Mouse (Mus musculus) kidney, adult 18-20 months (tissue): ENCODE results near the gene Ubqln4.

ENCODE experiments used
- DNase-seq: peaks from one replicate; pipeline ENCODE4 v3.0.0; 2021

Gene Ubqln4

DNA sequence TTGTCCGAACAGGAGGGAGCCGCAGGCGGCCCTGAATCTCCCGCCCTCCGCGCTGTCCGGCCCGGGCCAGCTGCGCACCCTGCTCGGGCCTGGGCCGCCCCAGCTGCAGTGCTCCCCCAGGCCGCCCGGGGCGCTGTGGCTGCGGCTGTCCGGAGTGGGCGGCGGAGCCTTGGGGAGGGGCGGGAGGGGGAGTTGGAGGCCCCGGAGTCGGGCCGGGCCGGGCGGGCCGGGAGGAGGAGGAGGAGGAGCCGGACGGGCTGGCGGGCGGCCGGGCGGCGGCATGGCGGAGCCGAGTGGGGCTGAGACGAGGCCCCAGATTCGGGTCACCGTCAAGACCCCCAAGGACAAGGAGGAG lies at the start of gene Ubqln4:
Gene Ubqln4 (plus strand): TSS at position 234 of the 355 bp plus-strand sequence.
- peak; percentile 96 for DNase-seq

- no peak for DNase-seq
Observed at GRCm38 (mm10) chr3:88503881-88504746, 49.4 kb upstream of the Ubqln4 start.

DNA sequence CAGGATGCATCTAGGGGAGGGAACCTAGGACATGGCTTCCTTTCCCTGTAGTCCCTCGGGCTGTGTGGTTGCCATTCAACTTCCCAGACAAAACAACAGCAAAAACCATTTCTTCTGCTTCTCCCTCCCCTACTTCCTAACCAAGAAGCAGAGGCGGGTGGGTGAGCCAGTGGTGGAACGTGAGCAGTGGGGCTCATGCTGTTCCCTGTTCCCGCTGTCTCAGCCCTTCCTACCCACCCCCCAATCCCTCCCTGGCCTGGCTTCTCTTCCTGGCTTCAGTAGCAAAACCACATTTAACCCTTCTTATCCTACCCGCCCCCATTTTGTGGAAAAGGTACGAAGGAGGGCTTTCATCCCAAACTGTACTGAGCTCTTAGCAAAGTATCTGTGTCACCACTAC lies 48.5 kb upstream of the Ubqln4 start:
- DNase-seq, result no peak

DNA sequence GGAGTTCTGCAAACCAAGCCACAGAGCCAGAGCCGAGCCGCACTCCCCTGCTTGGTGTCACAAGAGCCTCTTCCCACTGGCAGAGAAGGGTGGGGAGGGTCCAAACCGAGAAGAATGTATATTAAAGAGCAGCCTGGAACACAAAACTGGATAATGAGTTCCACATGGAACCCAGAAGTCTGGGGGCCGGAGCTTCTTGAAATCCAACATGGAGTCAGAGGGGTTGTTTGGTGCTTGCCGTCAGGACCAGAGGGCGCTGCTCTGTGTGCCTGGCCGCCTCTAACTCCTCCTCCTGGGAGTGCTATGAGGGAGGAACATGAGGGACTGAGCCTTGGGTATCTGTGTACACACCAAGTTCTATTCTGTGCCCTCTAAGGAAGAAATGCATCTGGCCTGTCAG lies 47.8 kb upstream of the Ubqln4 start:
- no peak for DNase-seq

- no peak for DNase-seq
Observed at GRCm38 (mm10) chr3:88509250-88509649, 44.3 kb upstream of the Ubqln4 start.

- peak; percentile 92 for DNase-seq
Observed at GRCm38 (mm10) chr3:88509692-88510420, 43.7 kb upstream of the Ubqln4 start, which contains the start of gene Lmna. Gene Lmna, minus strand, starts transcription at chr3:88509956.

DNA sequence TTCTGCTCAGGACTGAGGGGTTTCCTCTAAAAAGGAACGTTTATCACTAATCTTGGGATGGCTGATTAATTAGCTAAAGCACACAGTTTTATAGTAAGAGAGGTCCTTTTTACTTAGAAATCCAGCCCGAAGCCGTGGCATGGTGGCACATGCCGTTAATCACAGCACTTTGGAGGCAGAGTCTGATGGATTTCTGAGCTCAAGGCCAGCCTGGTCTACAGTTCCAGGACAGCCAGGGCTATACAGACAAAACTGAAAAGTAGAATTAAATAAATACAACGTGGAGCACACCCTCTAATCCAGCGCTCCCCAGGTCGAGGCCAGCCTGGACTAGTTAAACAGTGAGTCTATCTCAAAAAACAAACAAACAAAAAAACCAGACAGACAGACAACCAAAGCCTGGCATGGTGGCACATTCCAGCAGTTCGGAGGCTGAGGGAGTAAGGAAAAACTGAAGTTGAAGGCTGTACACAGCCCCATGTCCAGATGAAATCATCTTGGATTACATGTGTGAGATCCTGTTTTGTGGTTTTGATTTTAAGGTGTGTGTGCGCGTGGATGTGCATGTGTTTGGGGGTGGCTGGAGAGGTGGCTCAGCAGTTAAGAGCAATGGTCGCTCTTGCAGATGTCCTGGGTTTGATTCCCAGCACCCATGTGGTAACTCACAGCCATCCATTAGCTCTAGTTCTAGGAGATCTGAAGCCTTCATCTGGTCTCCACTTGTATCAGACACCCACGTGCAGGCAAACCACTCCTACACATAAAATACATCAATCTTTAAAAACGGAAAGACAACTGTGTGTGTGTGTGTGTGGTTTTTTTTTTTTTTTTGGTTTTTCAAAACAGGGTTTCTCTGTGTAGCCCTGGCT lies 42.9 kb upstream of the Ubqln4 start:
- no peak for DNase-seq

GRCm38 (mm10) chr3:88511559-88511958 lies 42.0 kb upstream of the Ubqln4 start:
- no peak for DNase-seq

- no peak for DNase-seq
Observed at GRCm38 (mm10) chr3:88512141-88512895, 41.2 kb upstream of the Ubqln4 start.

DNA sequence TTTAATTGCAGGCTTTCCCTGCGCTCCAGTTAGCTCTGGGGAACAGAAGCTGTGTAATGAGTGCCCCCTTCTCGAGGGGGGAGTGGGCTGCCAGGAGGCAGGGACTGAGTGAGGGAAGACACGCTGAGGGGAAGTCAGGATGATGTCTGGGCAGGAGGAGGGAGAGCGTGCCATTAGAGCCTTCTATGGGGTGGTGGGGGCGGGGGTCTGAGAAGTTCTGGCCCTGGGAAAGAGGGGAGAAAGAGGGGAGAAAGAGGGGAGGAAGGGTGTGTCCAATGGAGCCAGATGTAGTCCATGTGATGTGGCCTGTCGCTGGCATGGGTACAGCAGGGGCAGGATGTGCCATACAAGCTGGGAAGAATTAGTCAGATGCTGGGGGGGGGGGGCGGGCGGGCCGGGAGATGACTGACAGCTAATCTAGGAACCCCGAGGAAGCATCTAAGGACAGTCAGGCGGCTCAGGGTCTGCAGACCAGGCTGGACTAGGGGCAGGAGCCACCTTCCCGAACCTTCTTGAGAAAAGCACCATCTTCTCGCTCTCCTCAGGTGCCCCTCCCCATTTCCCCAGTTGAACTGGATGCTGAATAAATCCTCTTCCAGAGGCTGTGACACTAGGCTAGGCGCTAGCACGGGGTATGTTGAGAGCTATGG lies 40.5 kb upstream of the Ubqln4 start:
- no peak for DNase-seq

DNA sequence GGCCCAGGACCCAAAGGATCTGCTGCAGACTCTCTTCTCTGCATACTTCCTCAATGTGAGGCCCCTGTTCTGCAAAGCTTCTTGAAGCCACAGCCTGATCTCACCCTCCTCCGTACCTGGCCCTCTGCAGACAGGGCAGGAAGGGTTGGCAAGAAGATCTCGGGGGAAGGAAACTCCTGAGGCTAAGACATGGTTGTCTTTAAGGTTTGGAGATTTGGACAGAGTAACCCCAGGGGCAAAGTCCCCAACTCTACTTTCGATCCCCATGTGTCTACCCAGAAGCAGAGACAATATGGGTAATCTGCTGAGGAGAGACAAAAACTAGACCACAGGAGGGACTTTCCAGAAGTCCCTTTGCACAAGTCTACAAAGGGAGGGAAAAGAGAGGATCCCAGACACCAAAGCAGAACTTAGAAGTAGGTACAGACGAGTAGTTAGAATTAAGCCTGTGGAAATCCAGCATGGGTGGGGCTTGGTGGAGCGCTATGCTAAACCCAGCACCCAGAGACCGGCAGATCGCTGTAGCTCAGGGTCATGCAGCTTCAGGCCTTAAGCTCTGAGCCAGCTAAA lies 39.9 kb upstream of the Ubqln4 start:
- DNase-seq, result no peak

DNA sequence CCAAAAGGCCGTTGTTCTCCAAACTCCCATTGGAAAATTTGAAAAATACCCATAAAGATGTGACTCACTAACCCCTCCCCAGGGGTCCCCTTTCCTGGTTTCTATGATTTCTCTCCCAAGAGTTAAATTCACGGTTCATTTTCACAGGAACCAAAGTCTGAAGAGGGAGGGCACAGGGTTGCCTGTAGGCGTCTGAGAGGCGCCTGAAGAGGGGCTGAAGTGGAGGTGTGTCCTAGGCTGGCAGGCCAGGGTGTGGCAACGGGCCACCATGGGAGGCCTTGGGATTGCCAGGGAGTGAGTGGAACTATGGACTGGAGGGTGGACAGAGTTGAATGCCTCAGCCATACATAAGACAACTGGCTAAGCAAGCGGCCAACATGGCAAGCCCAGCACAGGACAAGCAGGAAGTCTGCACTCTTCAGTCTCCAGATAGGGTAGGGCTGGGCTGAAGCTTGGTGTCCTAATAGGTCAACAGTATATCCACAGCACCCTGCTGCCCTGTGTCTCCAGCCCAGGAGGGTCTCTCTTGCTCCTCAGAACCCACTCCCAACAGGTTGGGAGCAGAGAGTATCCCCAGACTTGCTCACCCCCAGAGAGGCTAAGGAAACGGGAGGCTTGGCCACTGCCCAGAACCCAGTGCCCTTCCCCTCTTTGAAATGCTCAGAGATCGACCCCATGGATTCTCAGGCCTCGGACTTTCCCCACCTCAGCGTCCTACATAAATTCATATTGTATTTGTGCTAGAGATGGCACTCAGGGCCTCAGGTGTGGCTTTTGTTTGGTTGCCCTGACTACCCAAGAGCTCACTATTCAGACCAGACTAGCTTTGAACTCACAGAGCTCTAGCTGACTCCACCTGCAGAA lies 39.1 kb upstream of the Ubqln4 start:
- no peak for DNase-seq

- DNase-seq, result no peak
Observed at GRCm38 (mm10) chr3:88515095-88515386, 38.5 kb upstream of the Ubqln4 start.

DNA sequence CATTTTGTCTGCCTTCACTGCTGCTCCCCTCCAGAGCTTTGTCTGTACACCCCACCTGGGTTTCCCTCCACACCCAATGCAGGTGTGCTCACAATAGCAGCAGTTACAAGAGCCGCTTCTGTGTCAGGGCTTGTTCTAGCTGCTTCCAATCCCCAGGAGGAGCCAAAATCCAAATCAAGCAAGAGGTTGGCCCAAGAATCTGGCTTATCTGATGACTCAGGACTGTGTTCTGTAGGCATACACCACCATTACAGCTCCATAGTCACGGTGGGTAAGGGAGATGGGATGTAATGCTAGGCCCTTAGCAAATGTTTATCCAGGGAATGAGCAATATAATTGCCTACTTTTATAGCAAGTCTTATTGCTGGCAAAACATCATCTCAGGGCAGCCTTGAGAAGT lies 37.2 kb upstream of the Ubqln4 start:
- DNase-seq, result no peak

GRCm38 (mm10) chr3:88518411-88518810 lies 35.1 kb upstream of the Ubqln4 start:
- DNase-seq, result no peak

GRCm38 (mm10) chr3:88520078-88520477 lies 33.5 kb upstream of the Ubqln4 start:
- no peak for DNase-seq

DNA sequence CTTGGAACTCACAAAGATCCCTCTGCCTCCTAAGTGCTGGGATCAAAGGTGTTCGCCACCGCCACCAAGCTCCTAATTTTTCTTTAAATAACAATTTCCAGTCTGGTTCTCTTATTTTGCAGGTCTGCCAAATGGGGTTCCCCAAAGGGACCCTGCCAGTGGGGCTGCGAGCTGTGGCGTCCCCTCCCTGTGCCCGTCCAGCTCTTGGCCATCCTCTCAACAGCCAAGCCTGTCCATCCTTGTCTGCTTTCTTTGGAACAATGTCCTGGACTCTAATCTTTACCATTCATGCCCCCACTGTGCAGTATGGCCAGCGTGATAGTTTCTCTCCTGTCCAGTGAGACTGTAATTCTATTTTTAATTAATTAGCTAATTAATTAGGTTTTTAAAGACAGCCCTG lies 32.4 kb upstream of the Ubqln4 start:
- DNase-seq, result no peak

DNA sequence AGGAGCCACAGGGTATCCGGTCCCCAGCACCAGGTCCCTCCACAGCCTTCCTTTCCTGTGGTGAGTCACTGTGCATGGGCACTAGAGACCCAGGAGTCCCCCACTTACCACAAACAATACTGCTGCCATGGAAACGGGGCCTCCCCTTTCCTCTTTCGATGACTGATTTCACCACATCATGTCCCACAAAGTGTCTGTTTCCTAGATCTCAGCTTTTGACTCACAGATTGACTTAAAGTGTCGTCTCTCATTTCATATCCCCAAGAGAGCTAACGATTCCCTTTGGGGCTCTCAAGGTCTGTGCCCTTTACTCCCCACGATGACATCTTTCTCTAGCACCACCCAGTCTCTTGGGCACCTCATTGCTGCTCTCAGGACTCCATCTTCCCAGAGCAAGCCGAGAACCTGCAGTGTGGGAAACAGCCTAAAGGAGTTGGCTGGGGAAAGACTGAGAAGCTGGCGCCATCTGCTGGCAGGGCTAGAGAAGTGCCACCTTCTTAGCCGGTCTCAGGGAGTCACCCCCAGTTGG lies 31.7 kb upstream of the Ubqln4 start:
- peak; percentile 72 for DNase-seq

DNA sequence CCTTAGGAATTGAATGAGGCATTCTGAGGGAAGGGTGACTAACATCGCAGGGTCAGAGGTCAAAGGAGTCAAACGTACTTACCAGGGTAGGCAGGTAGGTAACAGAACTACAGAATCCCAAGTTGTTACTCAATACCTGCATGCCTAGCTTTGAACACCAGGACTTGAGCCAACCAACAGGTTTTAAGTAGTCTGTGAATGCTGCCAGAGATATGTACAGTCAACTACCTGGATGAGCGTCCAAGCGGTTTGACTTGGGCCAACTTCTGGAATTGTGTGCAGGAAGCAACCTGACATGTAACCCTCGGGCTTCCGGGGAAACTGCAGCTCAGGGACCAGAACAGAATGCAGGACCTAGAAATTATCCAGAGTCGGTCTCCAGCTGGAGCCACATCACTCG lies 30.5 kb upstream of the Ubqln4 start:
- no peak for DNase-seq

DNA sequence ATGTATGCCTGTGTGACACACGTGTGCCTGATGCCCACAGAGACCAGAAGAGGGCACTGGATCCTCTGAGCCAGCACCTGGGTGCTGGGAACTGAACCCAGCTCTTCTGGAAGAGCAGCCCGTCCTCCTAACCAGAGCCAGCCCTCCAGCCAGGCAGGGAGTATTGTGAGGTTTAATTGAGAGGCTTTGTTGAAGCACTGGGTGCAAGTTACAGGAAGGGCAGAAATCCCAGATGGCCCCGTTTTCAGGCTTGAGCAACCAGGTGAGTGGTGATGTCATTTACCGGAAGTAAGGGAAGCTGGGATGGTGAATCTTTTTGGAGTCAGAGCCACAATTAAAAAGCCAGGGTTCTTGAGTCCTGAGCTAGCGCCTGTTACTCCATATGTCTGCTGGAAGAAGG lies 28.5 kb upstream of the Ubqln4 start:
- DNase-seq, result no peak
